Mouse (Mus musculus) stomach, postnatal 0 days (tissue): ENCODE measurements at regions not wholly inside any gene's neighbourhood (a gene's known extent, or its start where the extent isn't known, plus 50 kb on each side); places are given as distances from the start of the nearest gene placed in this dataset.

Experiments
- ATAC-seq: fragments of 200-750 bp; cut with Nextera tagmentation; 2 replicates; pipeline ENCODE4 v1.8.0; 2017; ENCODE audit not compliant: low FRiP score, low TSS enrichment
- DNase-seq: peaks from one replicate; pipeline ENCODE4 v3.0.0-alpha.2; 2016; ENCODE audit warnings: low spot score
- H3K27ac ChIP-seq: fragments of 300-500 bp; sonication (generic); replicated peaks from 2 replicates; pipeline ENCODE4 v1.5.1; 2014; ENCODE audit warnings: mild to moderate bottlenecking, control low read depth
- H3K27me3 ChIP-seq: fragments of 300-500 bp; sonication (generic); 2 replicates; pipeline ENCODE4 v1.6.1; 2014; ENCODE audit warnings: low read length; ENCODE audit not compliant: control insufficient read depth, insufficient read depth
- H3K36me3 ChIP-seq: fragments of 300-500 bp; sonication (generic); 2 replicates; pipeline ENCODE4 v1.6.1; 2014; ENCODE audit warnings: low read length, mixed read lengths; ENCODE audit not compliant: control insufficient read depth, insufficient read depth
- H3K4me1 ChIP-seq: fragments of 300-500 bp; sonication (generic); replicated peaks from 2 replicates; pipeline ENCODE4 v1.6.1; 2014; ENCODE audit warnings: antibody characterized with exemption; ENCODE audit not compliant: control insufficient read depth, insufficient read depth
- H3K4me2 ChIP-seq: fragments of 300-500 bp; sonication (generic); replicated peaks from 2 replicates; pipeline ENCODE4 v1.6.1; 2014; ENCODE audit warnings: low read depth, mild to moderate bottlenecking, control low read depth, moderate library complexity
- H3K4me3 ChIP-seq: fragments of 300-500 bp; sonication (generic); 2 replicates; pipeline ENCODE4 v1.5.1; 2014; ENCODE audit warnings: low read depth, low read length, control low read depth
- H3K9ac ChIP-seq: fragments of 300-500 bp; sonication (generic); 2 replicates; pipeline ENCODE4 v1.6.1; 2014; ENCODE audit warnings: mild to moderate bottlenecking, low read length, control low read depth, mixed read lengths
- H3K9me3 ChIP-seq: fragments of 300-500 bp; sonication (generic); 2 replicates; pipeline ENCODE4 v1.6.1; 2016; ENCODE audit warnings: low read length; ENCODE audit not compliant: control insufficient read depth
- CTCF ChIP-seq: IDR thresholded peaks from 2 replicates; pipeline ENCODE4 v1.5.1; 2016; ENCODE audit warnings: antibody characterized with exemption, low read depth, mild to moderate bottlenecking, moderate library complexity
- EP300 ChIP-seq: optimal IDR thresholded peaks from 2 replicates; pipeline ENCODE3; 2016; ENCODE audit warnings: antibody characterized with exemption
- WGBS: fragments of 180-500 bp; shearing (Covaris S2); extraction: QIAGEN DNeasy Blood & Tissue Kit; methylation state at CpG from one replicate; pipeline ENCODE4 v1.1.7; 2014; 5-methylcytosine and 5-hydroxymethylcytosine counted together

GRCm38 (mm10) chr16:29947670-29948069 lies 116.5 kb upstream of the Hes1 start:
- H3K27ac ChIP-seq: no peak overlapping the region

GRCm38 (mm10) chr16:29950136-29950535 lies 114.0 kb upstream of the Hes1 start:
- Histone ChIP-seq H3K9ac (no peak overlapping the region), H3K27ac (no peak overlapping the region), H3K4me2 (no peak overlapping the region), H3K4me1 (peaks cover 5% of the 10 kb centered on the region), H3K36me3 (no peaks in the 10 kb centered on the region), H3K9me3 (no peaks in the 10 kb centered on the region), H3K27me3 (no peaks in the 10 kb centered on the region), H3K4me3 (no peak overlapping the region)
- DNase-seq: no peak
- ATAC-seq: no peak
- TF ChIP-seq EP300 (no peak), CTCF (no peak)
- 63% methylated on average over 9 of the region's 9 CpGs for WGBS

More at GRCm38 (mm10) chr16:29947670-29948069, 116.5 kb upstream of the Hes1 start:
- no peak overlapping the region for H3K4me2 ChIP-seq
- no peak overlapping the region for H3K9ac ChIP-seq
- no peaks in the 10 kb centered on the region for H3K9me3 ChIP-seq
- 81% methylated on average over 5 of the region's 5 CpGs for WGBS
- DNase-seq (no peak), ATAC-seq (no peak)
- no peak overlapping the region for H3K4me3 ChIP-seq
- H3K4me1 ChIP-seq: peaks cover 12% of the 10 kb centered on the region
- H3K27me3 ChIP-seq: no peaks in the 10 kb centered on the region
- TF ChIP-seq EP300 (no peak), CTCF (no peak)
- H3K36me3 ChIP-seq: no peaks in the 10 kb centered on the region

GRCm38 (mm10) chr16:29950791-29951190 lies 113.4 kb upstream of the Hes1 start:
- TF ChIP-seq CTCF (no peak), EP300 (no peak)
- Histone ChIP-seq H3K27me3 (no peaks in the 10 kb centered on the region), H3K4me3 (no peak overlapping the region), H3K36me3 (no peaks in the 10 kb centered on the region), H3K27ac (no peak overlapping the region), H3K4me2 (no peak overlapping the region), H3K9ac (no peak overlapping the region), H3K9me3 (no peaks in the 10 kb centered on the region), H3K4me1 (peaks cover 3% of the 10 kb centered on the region)
- WGBS: 98% methylated on average over 4 of the region's 4 CpGs
- no peak for DNase-seq
- no peak for ATAC-seq

- ATAC-seq: no peak
- no peak for DNase-seq
- Histone ChIP-seq H3K4me2 (no peak overlapping the region), H3K4me3 (no peak overlapping the region), H3K9me3 (no peaks in the 10 kb centered on the region), H3K36me3 (no peaks in the 10 kb centered on the region), H3K27me3 (no peaks in the 10 kb centered on the region), H3K4me1 (no peaks in the 10 kb centered on the region), H3K9ac (no peak overlapping the region), H3K27ac (no peak overlapping the region)
- 81% methylated on average over 10 of the region's 10 CpGs for WGBS
- no peak for TF ChIP-seq EP300
- no peak for TF ChIP-seq CTCF
These were observed 109.5 kb upstream of the Hes1 start for GRCm38 (mm10) chr16:29954700-29955099.

- no peak overlapping the region for H3K27ac ChIP-seq
- TF ChIP-seq EP300 (no peak), CTCF (no peak)
- DNase-seq: no peak
- no peak overlapping the region for H3K9ac ChIP-seq
- 84% methylated on average over 7 of the region's 7 CpGs for WGBS
- no peak overlapping the region for H3K4me3 ChIP-seq
- no peaks in the 10 kb centered on the region for H3K4me1 ChIP-seq
- no peaks in the 10 kb centered on the region for H3K9me3 ChIP-seq
- no peak overlapping the region for H3K4me2 ChIP-seq
- H3K36me3 ChIP-seq: no peaks in the 10 kb centered on the region
- H3K27me3 ChIP-seq: no peaks in the 10 kb centered on the region
- ATAC-seq: no peak
These were observed 107.3 kb upstream of the Hes1 start for GRCm38 (mm10) chr16:29956904-29957303.

- no peak for TF ChIP-seq EP300
- no peak for TF ChIP-seq CTCF
- ATAC-seq (no peak), DNase-seq (no peak)
- H3K9ac ChIP-seq: no peak overlapping the region
- H3K9me3 ChIP-seq: no peaks in the 10 kb centered on the region
- no peaks in the 10 kb centered on the region for H3K4me1 ChIP-seq
- H3K4me3 ChIP-seq: no peak overlapping the region
- no peaks in the 10 kb centered on the region for H3K27me3 ChIP-seq
- no peaks in the 10 kb centered on the region for H3K36me3 ChIP-seq
- H3K4me2 ChIP-seq: no peak overlapping the region
- H3K27ac ChIP-seq: no peak overlapping the region
- WGBS: 60% methylated on average over 12 of the region's 12 CpGs
These were observed 104.1 kb upstream of the Hes1 start for GRCm38 (mm10) chr16:29959939-29960637.
